In genomic region chr17:52085834-52086233, GRCm38 (mm10) we compare ENCODE assay signal across 24 mouse cellular contexts.
DNase-seq lines count a peak whose midpoint lies in the region; ATAC-seq lines count a peak whose summit lies in the region.
"Had no signal": no experiment of that assay in that cellular context is flagged by ENCODE, and none has a peak within 500 bp of the region (broad histone marks: within the 10 kb centered on the region; RNA-seq: fewer than 3 reads in every experiment).

No protein-coding gene starts in this region.

- H3K36me3 ChIP-seq in kidney, embryonic 16.5 days (ENCODE audit: insufficient read depth, low read length): no peaks in the 10 kb centered on the region
- H3K36me3 ChIP-seq: embryonic facial prominence, embryonic 12.5 days; embryonic facial prominence, embryonic 15.5 days; heart, embryonic 10.5 days; heart, embryonic 13.5 days; hindbrain, embryonic 12.5 days; hindbrain, embryonic 15.5 days had no signal

- H3K27me3 ChIP-seq in kidney, embryonic 16.5 days (ENCODE audit: insufficient read depth, low read length): no peaks in the 10 kb centered on the region
- H3K27me3 ChIP-seq: embryonic facial prominence, embryonic 12.5 days; embryonic facial prominence, embryonic 15.5 days; heart, embryonic 13.5 days; hindbrain, embryonic 12.5 days; hindbrain, embryonic 15.5 days had no signal

- H3K4me2 ChIP-seq in kidney, embryonic 16.5 days (replicated peaks; ENCODE audit: low read depth, low read length): no peak overlapping the region
- H3K4me2 ChIP-seq: embryonic facial prominence, embryonic 12.5 days; embryonic facial prominence, embryonic 15.5 days; heart, embryonic 13.5 days; hindbrain, embryonic 12.5 days; hindbrain, embryonic 15.5 days had no signal

- H3K27ac ChIP-seq in kidney, embryonic 16.5 days (ENCODE audit: low read length): no peak overlapping the region
- H3K27ac ChIP-seq: embryonic facial prominence, embryonic 12.5 days; embryonic facial prominence, embryonic 15.5 days; gastrocnemius, adult 2 months; heart, adult 2 months; heart, embryonic 10.5 days; heart, embryonic 13.5 days; hindbrain, embryonic 12.5 days; hindbrain, embryonic 15.5 days had no signal

- no peak overlapping the region for H3K9ac ChIP-seq in kidney, embryonic 16.5 days (replicated peaks; ENCODE audit: low read length)
- H3K9ac ChIP-seq: embryonic facial prominence, embryonic 12.5 days; embryonic facial prominence, embryonic 15.5 days; forebrain, postnatal 0 days; heart, embryonic 13.5 days; hindbrain, embryonic 12.5 days; hindbrain, embryonic 15.5 days had no signal

- peak; percentile 74 for ATAC-seq in kidney, embryonic 16.5 days (ENCODE audit: low FRiP score, low TSS enrichment)
- no peak for ATAC-seq in monocyte, adult 5-6 weeks (replicated peaks; ENCODE audit: insufficient number of reproducible peaks, low FRiP score, low TSS enrichment, poor library complexity, severe bottlenecking)
- ATAC-seq: CD4-positive, CD25-positive, alpha-beta regulatory T cell, adult 4 months; forebrain, embryonic 14.5 days; forebrain, postnatal 0 days had no signal

- H3K9me3 ChIP-seq in kidney, embryonic 16.5 days (ENCODE audit: low read length): no peaks in the 10 kb centered on the region
- H3K9me3 ChIP-seq: embryonic facial prominence, embryonic 12.5 days; embryonic facial prominence, embryonic 15.5 days; heart, embryonic 10.5 days; heart, embryonic 13.5 days; hindbrain, embryonic 12.5 days; hindbrain, embryonic 15.5 days had no signal

- H3K4me3 ChIP-seq in kidney, embryonic 16.5 days (ENCODE audit: low read length): no peak overlapping the region
- H3K4me3 ChIP-seq: embryonic facial prominence, embryonic 12.5 days; embryonic facial prominence, embryonic 15.5 days; gastrocnemius, adult 2 months; heart, adult 2 months; heart, embryonic 10.5 days; heart, embryonic 13.5 days; hindbrain, embryonic 12.5 days; hindbrain, embryonic 15.5 days had no signal

- 26% methylated on average over 4 of the region's 4 CpGs for WGBS in kidney, embryonic 16.5 days

- H3K4me1 ChIP-seq in kidney, embryonic 16.5 days (ENCODE audit: insufficient read depth, low read length): peaks cover 3% of the 10 kb centered on the region
- H3K4me1 ChIP-seq: embryonic facial prominence, embryonic 12.5 days; embryonic facial prominence, embryonic 15.5 days; heart, embryonic 10.5 days; heart, embryonic 13.5 days; hindbrain, embryonic 12.5 days; hindbrain, embryonic 15.5 days had no signal

- DNase-seq in kidney, adult 9 months: peak; percentile 4
- DNase-seq in kidney, adult 18-20 months: no peak
- DNase-seq in kidney, adult 8-10 months: no peak
- peak; percentile 39 for DNase-seq in retina, embryonic 14.5 days (ENCODE audit: low spot score)
- DNase-seq: adrenal gland, adult 2 months; adrenal gland, postnatal 14 days; cerebellum, adult 11 months; cerebellum, adult 2 months; cerebellum, adult 9-11 months; cerebellum, postnatal 25 days; forebrain, postnatal 0 days; gastrocnemius, adult 2 months; gastrocnemius, postnatal 14 days; heart, adult 2 months had no signal

Comparison
In these comparisons a context has a peak if more than half of its experiments do, and no peak if none do; other contexts are left out.
1. DNase-seq: peak in kidney, adult 9 months (single experiment) and retina, embryonic 14.5 days (single experiment); none in kidney, adult 18-20 months (single experiment) and kidney, adult 8-10 months (0 of 2).